Mouse (Mus musculus) left cerebral cortex, postnatal 4 days (tissue): ENCODE measurements at regions not wholly inside any gene's neighbourhood (a gene's known extent, or its start where the extent isn't known, plus 50 kb on each side); places are given as distances from the start of the nearest gene placed in this dataset.

Experiments
- DNase-seq: peaks from one replicate; pipeline ENCODE4 v3.0.0-alpha.2; 2022
- intact Hi-C: fragments of 180-260 bp; cut with DNase I; formaldehyde crosslinking; loops from one replicate; pipeline ENCODE4 v1.15.1; 2025

GRCm38 (mm10) chr13:18063677-18064076, 70.5 kb upstream of the Yae1d1 start:
- no peak for DNase-seq
- intact Hi-C loops, result no loop called here

- DNase-seq, result no peak
- intact Hi-C loops, result no loop called here
Observed at GRCm38 (mm10) chr13:18060265-18060664, 67.1 kb upstream of the Yae1d1 start.

GRCm38 (mm10) chr13:18057231-18057912, 64.2 kb upstream of the Yae1d1 start:
- intact Hi-C loops, result loop anchor here (2.0 to 10.0 kb wide), 3 partner anchors 640 to 1077 kb away; no protein-coding TSS in a partner anchor
- peak; percentile 47 for DNase-seq

- no peak for DNase-seq
- intact Hi-C loops, result loop anchor here (2.0 to 10.0 kb wide), 3 partner anchors 640 to 1078 kb away; no protein-coding TSS in a partner anchor
Observed at GRCm38 (mm10) chr13:18056816-18057215, 63.7 kb upstream of the Yae1d1 start.

- DNase-seq, result no peak
- intact Hi-C loops, result no loop called here
Observed at GRCm38 (mm10) chr13:18043154-18043553, 50.0 kb upstream of the Yae1d1 start.
